Mouse (Mus musculus): ENCODE measurements around the gene Sec61b.

- TF ChIP-seq CTCF (IDR thresholded peaks at IDR 0.05; ENCODE audit: low read depth) (no peak), EP300 (optimal IDR thresholded peaks at IDR 0.05) (no peak)
Observed at GRCm38 (mm10) chr4:47435566-47436360, 38.7 kb upstream of the Sec61b start.
